Mouse (Mus musculus) intestine, postnatal 0 days (tissue): ENCODE results near the gene Kdm8. TPM values are rescaled to one million over a fixed set of nuclear protein-coding genes. Genes with fewer than 3 reads are reported as not detected.

ENCODE experiments used
- ATAC-seq: fragments of 200-750 bp; cut with Nextera tagmentation; 2 replicates; pipeline ENCODE4 v1.8.0; 2017; ENCODE audit warnings: mild to moderate bottlenecking, moderate TSS enrichment, moderate library complexity
- H3K27ac ChIP-seq: fragments of 300-500 bp; sonication (generic); 2 replicates; pipeline ENCODE4 v1.5.1; 2014; ENCODE audit warnings: mild to moderate bottlenecking, low read depth, low read length, moderate library complexity
- H3K27me3 ChIP-seq: fragments of 300-500 bp; sonication (generic); replicated peaks from 2 replicates; pipeline ENCODE4 v1.6.1; 2014; ENCODE audit warnings: low read length, mixed read lengths; ENCODE audit not compliant: control insufficient read depth, insufficient read depth
- H3K36me3 ChIP-seq: fragments of 300-500 bp; sonication (generic); 2 replicates; pipeline ENCODE4 v1.6.1; 2014; ENCODE audit warnings: mild to moderate bottlenecking, moderate library complexity; ENCODE audit not compliant: control insufficient read depth, insufficient read depth
- H3K4me1 ChIP-seq: fragments of 300-500 bp; sonication (generic); replicated peaks from 2 replicates; pipeline ENCODE4 v1.6.1; 2014; ENCODE audit warnings: antibody characterized with exemption, low read length, mixed read lengths; ENCODE audit not compliant: control insufficient read depth, insufficient read depth
- H3K4me2 ChIP-seq: fragments of 300-500 bp; sonication (generic); replicated peaks from 2 replicates; pipeline ENCODE4 v1.6.1; 2014; ENCODE audit warnings: low read depth, mild to moderate bottlenecking, moderate library complexity
- H3K4me3 ChIP-seq: fragments of 300-500 bp; sonication (generic); 2 replicates; pipeline ENCODE4 v1.5.1; 2014; ENCODE audit warnings: low read depth, low read length
- H3K9ac ChIP-seq: fragments of 300-500 bp; sonication (generic); 2 replicates; pipeline ENCODE4 v1.6.1; 2014; ENCODE audit warnings: mild to moderate bottlenecking, low read depth, low read length
- H3K9me3 ChIP-seq: fragments of 300-500 bp; sonication (generic); 2 replicates; pipeline ENCODE4 v1.6.1; 2016; ENCODE audit warnings: mixed run types; ENCODE audit not compliant: control insufficient read depth
- CTCF ChIP-seq: sonication (generic); IDR thresholded peaks from 2 replicates; pipeline ENCODE4 v1.5.1; 2016; ENCODE audit warnings: low read depth, mild to moderate bottlenecking, control low read depth, antibody characterized with exemption, moderate library complexity
- WGBS: fragments of 180-500 bp; shearing (Covaris S2); extraction: QIAGEN DNeasy Blood & Tissue Kit; methylation state at CpG from one replicate; pipeline ENCODE4 v1.1.7; 2014; 5-methylcytosine and 5-hydroxymethylcytosine counted together
- polyA plus RNA-seq: library from polyadenylated mRNA; unstranded; fragments of >200 nt; fragmentation: Nextera tagmentation; extraction: Ambion mirVana; gene quantifications from 2 replicates; pipeline ENCODE4 v1.2.1, GENCODE M21; 2015

The Kdm8 gene
- polyA plus RNA-seq, 1 experiment from 2014 or later: 3.5 TPM

DNA sequence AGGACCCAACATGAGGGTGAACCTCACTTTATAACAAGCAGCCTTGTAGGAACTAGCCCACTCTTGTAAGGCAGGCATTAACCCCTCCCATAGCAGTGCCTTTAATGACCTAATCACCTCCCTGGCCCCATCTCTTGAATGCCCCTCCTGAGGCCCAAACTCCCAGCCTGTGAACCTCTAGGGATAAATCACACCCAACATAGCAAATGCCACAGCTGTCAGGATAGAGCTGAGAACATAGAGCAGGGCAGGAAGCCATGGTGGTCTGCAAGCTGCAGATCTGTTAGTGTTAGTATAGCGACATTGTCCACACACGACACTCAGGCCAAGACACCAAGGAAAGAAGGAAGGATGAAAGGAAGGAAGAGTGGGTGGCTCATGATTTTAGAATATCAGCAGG lies 6.6 kb downstream of the Kdm8 start:
- H3K4me2 ChIP-seq: no peak overlapping the region
- peaks cover 19% of the 10 kb centered on the region; the same call in 1 of the 2 replicates for H3K36me3 ChIP-seq
- 71% methylated on average over 2 of the region's 2 CpGs for WGBS
- ATAC-seq: no peak
- H3K27ac ChIP-seq: no peak overlapping the region
- no peak overlapping the region for H3K4me3 ChIP-seq
- no peaks in the 10 kb centered on the region for H3K27me3 ChIP-seq
- H3K4me1 ChIP-seq: 0 out of 2 replicates have a peak, but pooled peaks cover 2% of the 10 kb centered on the region
- no peak overlapping the region for H3K9ac ChIP-seq
- no peak for TF ChIP-seq CTCF
- H3K9me3 ChIP-seq: no peaks in the 10 kb centered on the region

DNA sequence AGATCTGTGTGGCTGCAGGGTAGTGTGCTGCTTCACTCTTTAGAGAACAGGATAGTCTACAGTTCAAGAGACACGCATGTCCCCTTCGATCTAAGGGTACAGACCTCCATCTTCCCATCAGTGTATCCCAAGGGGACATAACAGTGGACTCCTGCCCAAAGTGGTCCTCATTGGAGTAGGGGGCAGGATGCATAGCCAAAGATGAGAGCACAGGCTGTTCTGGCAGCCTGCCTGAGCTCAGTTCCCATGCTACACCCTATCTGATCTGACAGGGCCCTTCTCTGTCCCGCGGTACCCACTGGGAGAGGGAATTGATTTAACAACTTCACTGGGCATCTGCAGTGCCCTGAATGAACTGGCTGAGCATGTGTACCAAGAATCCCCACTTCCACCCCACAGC lies 9.2 kb downstream of the Kdm8 start:
- peaks cover 32% of the 10 kb centered on the region; the same call in 1 of the 2 replicates for H3K36me3 ChIP-seq
- no peak overlapping the region for H3K4me2 ChIP-seq
- no peak for TF ChIP-seq CTCF
- H3K4me1 ChIP-seq: no peaks in the 10 kb centered on the region
- H3K4me3 ChIP-seq: no peak overlapping the region
- no peaks in the 10 kb centered on the region for H3K27me3 ChIP-seq
- no peak overlapping the region for H3K9ac ChIP-seq
- WGBS: 91% methylated on average over 4 of the region's 4 CpGs
- H3K9me3 ChIP-seq: no peaks in the 10 kb centered on the region
- no peak for ATAC-seq
- no peak overlapping the region for H3K27ac ChIP-seq

DNA sequence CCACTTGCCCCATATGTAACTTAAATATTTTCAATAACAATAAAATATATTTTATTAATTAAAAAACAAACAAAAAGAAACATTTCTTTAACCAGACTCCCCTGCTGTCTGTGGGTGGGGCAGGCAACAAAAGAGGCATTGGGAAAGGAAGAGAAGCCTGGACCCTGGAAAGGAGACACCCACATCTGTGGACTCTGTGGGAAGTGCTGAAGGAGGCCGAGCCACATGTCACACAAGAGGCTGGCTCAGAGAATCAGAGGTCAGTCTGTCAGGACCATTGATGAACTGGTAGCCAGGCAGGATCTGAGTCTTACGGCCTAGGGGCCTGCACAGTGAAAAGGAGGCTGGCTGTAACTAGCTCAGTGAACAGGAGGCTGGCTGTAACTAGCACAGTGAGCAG lies 17.7 kb downstream of the Kdm8 start:
- ATAC-seq: no peak
- peaks cover 39% of the 10 kb centered on the region for H3K36me3 ChIP-seq
- no peaks in the 10 kb centered on the region for H3K9me3 ChIP-seq
- H3K9ac ChIP-seq: no peak overlapping the region
- no peak overlapping the region for H3K4me3 ChIP-seq
- 82% methylated on average over 2 of the region's 2 CpGs for WGBS
- H3K27ac ChIP-seq: no peak overlapping the region
- no peak for TF ChIP-seq CTCF
- no peak overlapping the region for H3K4me2 ChIP-seq
- H3K4me1 ChIP-seq: no peaks in the 10 kb centered on the region
- H3K27me3 ChIP-seq: no peaks in the 10 kb centered on the region

DNA sequence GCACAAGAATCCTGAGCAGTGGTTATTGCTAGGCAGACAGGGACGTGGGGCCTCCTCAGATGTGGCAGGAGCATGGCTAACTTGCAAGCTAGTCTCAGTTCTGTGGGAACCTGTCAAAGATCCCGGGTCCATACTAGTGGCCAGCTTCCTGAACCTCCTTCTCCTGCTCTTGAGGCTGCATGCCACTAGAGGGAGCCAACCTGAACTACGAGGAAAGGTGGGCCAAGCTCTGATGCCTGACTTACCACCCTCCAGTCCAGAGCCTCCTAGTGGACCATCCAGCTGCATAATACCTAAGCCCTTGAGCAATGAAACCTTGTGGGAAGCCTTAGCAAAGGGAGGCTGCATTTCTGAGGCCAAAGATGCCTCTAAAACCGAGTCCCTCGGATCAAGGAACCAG lies 25.5 kb downstream of the Kdm8 start:
- TF ChIP-seq CTCF: peak; percentile 96
- no peak overlapping the region for H3K4me2 ChIP-seq
- no peaks in the 10 kb centered on the region for H3K4me1 ChIP-seq
- H3K9ac ChIP-seq: no peak overlapping the region
- H3K4me3 ChIP-seq: no peak overlapping the region
- ATAC-seq: peak; percentile 19; the same call in 1 of the 2 replicates
- H3K9me3 ChIP-seq: no peaks in the 10 kb centered on the region
- peaks cover 52% of the 10 kb centered on the region for H3K36me3 ChIP-seq
- H3K27me3 ChIP-seq: no peaks in the 10 kb centered on the region
- no peak overlapping the region for H3K27ac ChIP-seq
- WGBS: 29% methylated on average over 5 of the region's 5 CpGs

DNA sequence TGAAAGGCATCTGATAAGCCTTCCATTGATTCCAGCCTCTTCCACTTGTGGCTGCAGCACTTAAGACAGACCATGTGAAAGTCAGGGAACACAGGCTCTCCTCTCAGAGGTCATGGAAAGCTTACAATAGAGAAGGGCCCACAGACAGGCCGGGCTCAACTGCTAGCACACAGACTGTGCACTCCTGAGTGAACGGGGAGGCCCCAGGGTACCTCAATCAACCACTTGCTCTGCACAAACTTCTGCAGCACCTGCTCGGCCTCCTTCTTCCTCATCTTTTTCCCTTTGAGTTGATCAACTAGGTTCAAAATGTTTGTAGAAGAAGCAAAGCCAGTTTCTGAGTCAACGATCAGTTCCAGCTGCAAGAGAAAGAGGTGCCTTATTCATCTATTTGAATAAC lies 26.4 kb downstream of the Kdm8 start:
- H3K27ac ChIP-seq: no peak overlapping the region
- H3K4me1 ChIP-seq: no peaks in the 10 kb centered on the region
- no peak overlapping the region for H3K4me2 ChIP-seq
- H3K36me3 ChIP-seq: peaks cover 44% of the 10 kb centered on the region
- 91% methylated on average over 4 of the region's 4 CpGs for WGBS
- no peak for ATAC-seq
- no peak for TF ChIP-seq CTCF
- H3K9me3 ChIP-seq: no peaks in the 10 kb centered on the region
- no peaks in the 10 kb centered on the region for H3K27me3 ChIP-seq
- no peak overlapping the region for H3K9ac ChIP-seq
- H3K4me3 ChIP-seq: no peak overlapping the region

DNA sequence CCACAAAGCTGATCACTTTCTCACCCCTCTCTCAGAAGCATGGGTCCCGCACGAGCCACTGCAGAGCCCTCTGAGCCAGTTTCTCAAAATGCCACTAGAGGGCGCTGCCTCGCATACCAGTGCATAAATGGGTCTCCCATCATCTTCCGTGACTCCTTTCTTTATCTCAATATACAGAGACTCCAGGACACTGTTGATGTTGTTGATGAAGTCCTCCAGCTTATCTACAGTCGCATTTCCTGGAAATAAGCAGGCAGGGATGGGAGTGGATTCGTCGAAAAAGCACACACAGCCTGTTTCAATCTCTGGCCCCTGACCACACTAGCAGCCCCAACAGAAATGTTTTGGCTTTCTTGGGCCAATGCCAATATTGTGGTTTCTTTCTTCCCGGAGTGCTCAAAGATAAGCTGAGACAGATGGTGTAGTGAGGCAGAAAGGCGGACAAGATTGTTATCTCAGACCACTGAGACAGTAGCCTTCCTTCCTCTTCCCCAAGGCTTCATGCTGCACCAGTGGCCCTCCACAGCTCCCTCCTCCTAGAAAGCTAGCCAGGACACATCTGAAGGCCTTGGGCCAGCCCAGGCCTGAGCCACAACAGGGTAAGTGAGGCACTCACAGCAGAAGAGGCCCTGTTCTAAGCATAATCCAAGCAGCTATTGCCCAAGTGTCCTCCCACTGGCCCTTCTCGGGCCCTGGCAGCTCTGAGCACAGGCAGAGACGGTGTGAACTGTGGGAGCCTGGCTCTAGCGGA lies 27.7 kb downstream of the Kdm8 start:
- no peaks in the 10 kb centered on the region for H3K4me1 ChIP-seq
- no peak overlapping the region for H3K9ac ChIP-seq
- H3K27me3 ChIP-seq: no peaks in the 10 kb centered on the region
- WGBS: 20% methylated on average over 13 of the region's 13 CpGs
- ATAC-seq: peak; percentile 71
- peak overlapping the region; percentile 74 for H3K27ac ChIP-seq
- H3K4me3 ChIP-seq: no peak overlapping the region
- 0 out of 2 replicates have a peak overlapping the region, but pooled peaks have one; percentile 32 for H3K4me2 ChIP-seq
- no peaks in the 10 kb centered on the region for H3K9me3 ChIP-seq
- peak; percentile 98 for TF ChIP-seq CTCF
- H3K36me3 ChIP-seq: peaks cover 35% of the 10 kb centered on the region
